Mouse (Mus musculus) lung, postnatal 0 days (tissue): ENCODE data around the gene Fip1l1.

ENCODE experiments used
- CTCF ChIP-seq: IDR thresholded peaks from 2 replicates; pipeline ENCODE4 v1.5.1; 2016; ENCODE audit warnings: antibody characterized with exemption, mild to moderate bottlenecking
- EP300 ChIP-seq: IDR thresholded peaks from 2 replicates; pipeline ENCODE4 v1.6.1; 2016; ENCODE audit warnings: antibody characterized with exemption, mild to moderate bottlenecking, control low read depth

- no peak for TF ChIP-seq CTCF
- TF ChIP-seq EP300, result no peak
These were observed 57.9 kb downstream of the Fip1l1 start for GRCm38 (mm10) chr5:74593147-74593546.
